Mouse (Mus musculus) intestine, postnatal 0 days (tissue): ENCODE measurements around the gene Msi2. TPM values are rescaled to one million over a fixed set of nuclear protein-coding genes. Genes with fewer than 3 reads are reported as not detected.

Experiments used
- ATAC-seq: fragments of 200-750 bp; cut with Nextera tagmentation; 2 replicates; pipeline ENCODE4 v1.8.0; 2017; ENCODE audit warnings: mild to moderate bottlenecking, moderate TSS enrichment, moderate library complexity
- H3K27ac ChIP-seq: fragments of 300-500 bp; sonication (generic); 2 replicates; pipeline ENCODE4 v1.5.1; 2014; ENCODE audit warnings: mild to moderate bottlenecking, low read depth, low read length, moderate library complexity
- H3K27me3 ChIP-seq: fragments of 300-500 bp; sonication (generic); replicated peaks from 2 replicates; pipeline ENCODE4 v1.6.1; 2014; ENCODE audit warnings: low read length, mixed read lengths; ENCODE audit not compliant: control insufficient read depth, insufficient read depth
- H3K36me3 ChIP-seq: fragments of 300-500 bp; sonication (generic); 2 replicates; pipeline ENCODE4 v1.6.1; 2014; ENCODE audit warnings: mild to moderate bottlenecking, moderate library complexity; ENCODE audit not compliant: control insufficient read depth, insufficient read depth
- H3K4me1 ChIP-seq: fragments of 300-500 bp; sonication (generic); replicated peaks from 2 replicates; pipeline ENCODE4 v1.6.1; 2014; ENCODE audit warnings: antibody characterized with exemption, low read length, mixed read lengths; ENCODE audit not compliant: control insufficient read depth, insufficient read depth
- H3K4me2 ChIP-seq: fragments of 300-500 bp; sonication (generic); replicated peaks from 2 replicates; pipeline ENCODE4 v1.6.1; 2014; ENCODE audit warnings: low read depth, mild to moderate bottlenecking, moderate library complexity
- H3K4me3 ChIP-seq: fragments of 300-500 bp; sonication (generic); 2 replicates; pipeline ENCODE4 v1.5.1; 2014; ENCODE audit warnings: low read depth, low read length
- H3K9ac ChIP-seq: fragments of 300-500 bp; sonication (generic); 2 replicates; pipeline ENCODE4 v1.6.1; 2014; ENCODE audit warnings: mild to moderate bottlenecking, low read depth, low read length
- H3K9me3 ChIP-seq: fragments of 300-500 bp; sonication (generic); 2 replicates; pipeline ENCODE4 v1.6.1; 2016; ENCODE audit warnings: mixed run types; ENCODE audit not compliant: control insufficient read depth
- CTCF ChIP-seq: sonication (generic); IDR thresholded peaks from 2 replicates; pipeline ENCODE4 v1.5.1; 2016; ENCODE audit warnings: low read depth, mild to moderate bottlenecking, control low read depth, antibody characterized with exemption, moderate library complexity
- WGBS: fragments of 180-500 bp; shearing (Covaris S2); extraction: QIAGEN DNeasy Blood & Tissue Kit; methylation state at CpG from one replicate; pipeline ENCODE4 v1.1.7; 2014; 5-methylcytosine and 5-hydroxymethylcytosine counted together
- polyA plus RNA-seq: library from polyadenylated mRNA; unstranded; fragments of >200 nt; fragmentation: Nextera tagmentation; extraction: Ambion mirVana; gene quantifications from 2 replicates; pipeline ENCODE4 v1.2.1, GENCODE M21; 2015

Gene Msi2
- polyA plus RNA-seq, 1 experiment from 2014 or later: 7.5 TPM

DNA sequence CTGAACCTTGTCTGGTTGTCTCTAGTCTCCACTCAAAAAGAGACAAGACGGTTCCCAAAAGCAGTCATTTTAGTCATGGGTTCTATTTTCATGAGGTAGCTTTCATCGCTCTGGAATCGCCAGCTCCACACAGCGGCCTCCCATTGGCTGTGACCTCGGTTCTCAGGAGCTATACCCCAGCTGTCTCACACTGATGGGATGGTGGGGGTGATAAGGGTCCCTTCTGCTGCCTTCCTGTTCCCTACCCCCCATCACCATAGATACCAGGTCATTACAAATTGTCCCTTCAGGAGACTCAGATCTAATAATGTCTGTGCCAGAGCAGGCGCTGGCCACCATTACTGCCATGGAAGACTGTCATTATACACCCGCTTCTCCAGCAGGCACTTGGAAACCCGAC, 255.5 kb downstream of the Msi2 start:
- Histone ChIP-seq H3K9me3 (no peaks in the 10 kb centered on the region), H3K9ac (no peak overlapping the region), H3K4me2 (no peak overlapping the region), H3K27ac (no peak overlapping the region), H3K27me3 (no peaks in the 10 kb centered on the region), H3K4me3 (no peak overlapping the region), H3K36me3 (no peaks in the 10 kb centered on the region), H3K4me1 (0 out of 2 replicates have a peak, but pooled peaks cover 4% of the 10 kb centered on the region)
- 95% methylated on average over 8 of the region's 8 CpGs for WGBS
- TF ChIP-seq CTCF: no peak
- ATAC-seq: no peak

DNA sequence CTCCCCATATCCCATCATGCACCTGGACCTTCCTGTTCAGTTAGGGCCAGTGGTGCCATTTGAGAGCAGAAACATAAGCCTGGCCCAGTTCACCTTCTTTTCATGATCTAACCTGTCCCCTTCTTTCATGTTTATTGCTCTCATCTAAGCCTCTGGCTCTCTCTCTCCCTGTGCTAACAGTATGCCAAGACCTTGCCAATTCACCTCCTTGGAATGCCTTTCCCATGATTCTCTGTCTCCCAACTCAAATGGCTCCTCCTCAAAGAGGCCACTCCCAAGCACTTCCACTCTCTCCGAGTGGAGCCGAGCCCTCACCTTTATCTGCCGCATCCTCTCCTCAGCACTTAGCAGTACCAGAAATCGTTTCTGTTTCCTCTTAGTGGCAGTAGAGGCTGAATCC, 256.7 kb downstream of the Msi2 start:
- WGBS: 54% methylated on average over 4 of the region's 4 CpGs
- Histone ChIP-seq H3K27me3 (no peaks in the 10 kb centered on the region), H3K9me3 (no peaks in the 10 kb centered on the region), H3K4me3 (no peak overlapping the region), H3K9ac (no peak overlapping the region), H3K36me3 (no peaks in the 10 kb centered on the region), H3K4me2 (no peak overlapping the region), H3K4me1 (0 out of 2 replicates have a peak, but pooled peaks cover 4% of the 10 kb centered on the region), H3K27ac (no peak overlapping the region)
- TF ChIP-seq CTCF: no peak
- 0 out of 2 replicates have a peak, but pooled peaks have one; percentile 6 for ATAC-seq

DNA sequence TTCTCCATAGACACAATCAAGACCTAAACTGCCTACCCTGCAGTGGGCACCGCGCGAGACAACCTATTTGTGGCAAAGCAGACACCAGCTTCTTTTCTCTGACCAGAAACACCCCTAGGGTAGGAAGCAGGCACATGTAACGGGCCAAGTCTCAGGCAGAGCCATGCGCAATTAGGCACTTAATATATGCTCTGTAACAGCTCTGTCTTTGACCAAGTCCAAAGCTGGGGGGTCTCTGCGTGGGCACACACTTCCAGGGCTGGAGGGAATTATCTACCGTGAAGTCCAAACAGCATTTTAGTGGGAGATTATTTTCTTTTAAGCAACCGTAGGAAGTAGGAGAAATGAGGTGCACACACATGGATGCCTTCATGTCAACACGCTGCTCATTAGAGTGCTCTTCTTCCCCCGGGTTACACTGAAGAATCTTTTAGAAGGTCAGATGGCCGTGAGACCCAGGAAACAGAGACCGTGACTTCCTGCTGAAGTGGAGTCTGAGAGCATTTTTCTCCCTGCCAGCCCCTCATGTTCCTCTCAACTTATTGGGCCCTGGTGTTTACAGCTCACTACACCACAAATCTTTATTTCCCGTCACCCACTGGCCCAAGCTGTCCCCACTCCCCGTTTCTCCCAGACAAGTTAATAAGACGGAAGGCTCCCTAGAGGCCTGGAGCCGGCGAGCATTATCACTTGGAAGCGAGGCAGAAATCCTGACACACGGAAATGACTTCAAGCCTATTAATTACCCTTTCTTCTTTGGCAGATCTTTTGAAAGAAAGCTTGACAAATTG, 258.2 kb downstream of the Msi2 start:
- no peak for TF ChIP-seq CTCF
- Histone ChIP-seq H3K4me2 (no peak overlapping the region), H3K27me3 (no peaks in the 10 kb centered on the region), H3K9ac (no peak overlapping the region), H3K27ac (no peak overlapping the region), H3K36me3 (no peaks in the 10 kb centered on the region), H3K4me1 (0 out of 2 replicates have a peak, but pooled peaks cover 4% of the 10 kb centered on the region), H3K4me3 (no peak overlapping the region), H3K9me3 (no peaks in the 10 kb centered on the region)
- WGBS: 73% methylated on average over 19 of the region's 19 CpGs
- ATAC-seq: no peak

DNA sequence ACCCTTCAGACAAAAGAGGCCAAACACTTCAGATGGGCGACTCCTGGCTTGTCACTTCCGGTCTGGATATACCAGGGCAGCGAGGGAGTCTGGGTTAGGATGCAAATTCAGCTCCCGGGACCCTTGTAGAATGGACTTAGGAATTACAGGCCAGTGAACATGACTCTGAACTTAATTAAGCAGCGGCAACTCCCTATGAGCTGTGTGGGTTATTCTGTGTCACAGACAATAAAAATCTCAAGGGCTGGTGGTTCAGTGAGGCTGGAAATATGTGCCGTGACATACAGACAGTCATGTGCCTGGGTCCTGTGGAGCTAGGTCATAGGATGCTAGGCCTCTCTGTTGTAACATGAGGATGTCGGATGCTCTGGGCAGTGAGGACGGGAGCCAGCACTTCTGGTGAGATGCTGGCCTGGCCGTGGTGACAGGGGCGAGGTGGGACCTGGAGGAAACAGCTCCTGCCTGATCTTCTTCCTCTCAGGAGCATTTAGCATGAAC, 261.0 kb downstream of the Msi2 start:
- WGBS: 89% methylated on average over 10 of the region's 10 CpGs
- no peak for ATAC-seq
- Histone ChIP-seq H3K9me3 (no peaks in the 10 kb centered on the region), H3K4me3 (no peak overlapping the region), H3K27me3 (no peaks in the 10 kb centered on the region), H3K4me2 (no peak overlapping the region), H3K36me3 (no peaks in the 10 kb centered on the region), H3K4me1 (no peaks in the 10 kb centered on the region), H3K27ac (no peak overlapping the region), H3K9ac (no peak overlapping the region)
- TF ChIP-seq CTCF: no peak

DNA sequence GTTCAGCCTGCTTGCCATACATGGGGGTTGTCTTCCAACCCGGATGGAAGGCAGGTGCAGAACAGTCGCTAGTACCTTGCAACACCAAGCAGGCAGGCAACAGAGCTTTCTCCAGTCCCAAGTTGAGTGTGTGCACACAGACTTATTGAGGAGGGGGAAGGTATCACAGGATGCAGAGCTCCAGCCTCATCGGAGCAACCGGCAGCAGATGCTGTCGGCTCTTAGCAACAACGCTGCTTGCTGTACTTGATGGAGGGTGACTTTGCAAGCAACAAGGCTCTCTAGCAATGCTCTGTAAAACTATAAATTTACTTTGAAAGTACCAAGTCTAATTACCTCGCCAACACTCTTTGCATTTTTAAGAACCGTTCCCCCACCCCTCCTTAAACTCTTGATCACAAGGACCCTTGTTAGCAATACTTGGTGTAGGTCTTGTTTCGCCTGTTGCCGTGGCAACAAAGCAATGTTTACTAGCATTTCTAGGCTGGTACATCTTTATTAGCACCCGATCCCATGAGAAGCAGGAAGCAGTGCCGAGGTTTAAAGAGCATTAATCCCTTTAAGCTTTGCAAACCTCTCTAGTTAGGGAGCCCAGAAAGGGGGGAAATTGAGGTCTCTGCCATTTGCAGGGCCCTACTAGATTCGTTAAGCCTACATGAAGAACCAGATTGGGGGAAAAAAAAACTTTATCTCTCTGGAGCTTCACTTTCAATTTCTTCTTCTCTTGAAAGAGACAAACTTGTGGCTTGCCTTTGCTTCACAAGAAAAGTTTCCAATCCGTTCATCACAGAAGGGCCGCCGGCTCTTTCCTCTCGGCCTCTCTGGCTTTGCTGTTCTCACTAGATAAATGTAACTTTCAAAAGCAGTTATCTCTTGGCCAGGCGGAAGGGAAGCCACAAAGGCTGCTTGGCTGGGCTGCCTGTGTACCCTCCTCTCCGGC, 263.2 kb downstream of the Msi2 start:
- no peaks in the 10 kb centered on the region for H3K9me3 ChIP-seq
- no peak for TF ChIP-seq CTCF
- ATAC-seq: no peak

DNA sequence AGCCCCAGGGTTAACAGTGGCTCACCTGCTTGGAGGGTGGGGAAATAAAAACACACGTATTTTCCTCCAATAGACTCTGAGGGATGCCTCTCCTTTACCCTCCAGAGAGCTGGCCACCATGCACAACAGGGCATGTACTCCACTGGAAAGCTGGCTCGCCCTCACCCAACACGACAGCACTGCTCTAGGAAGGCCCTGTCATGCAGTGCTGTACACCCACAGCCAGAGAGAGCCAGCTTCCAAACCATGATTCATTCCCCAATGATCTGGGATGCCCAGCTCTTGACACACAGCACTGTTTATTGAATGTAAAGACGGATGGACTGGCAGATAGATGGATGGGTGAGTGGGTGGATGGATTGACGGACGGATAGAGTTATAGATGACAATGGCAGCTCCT, 269.1 kb downstream of the Msi2 start:
- Histone ChIP-seq H3K9ac (no peak overlapping the region), H3K4me2 (no peak overlapping the region), H3K4me3 (no peak overlapping the region), H3K27ac (no peak overlapping the region), H3K36me3 (no peaks in the 10 kb centered on the region; the same call in 1 of the 2 replicates), H3K4me1 (no peaks in the 10 kb centered on the region), H3K27me3 (no peaks in the 10 kb centered on the region), H3K9me3 (no peaks in the 10 kb centered on the region)
- WGBS: 83% methylated on average over 6 of the region's 6 CpGs
- no peak for ATAC-seq
- TF ChIP-seq CTCF: no peak

More for the DNA sequence above, 263.2 kb downstream of the Msi2 start:
- no peaks in the 10 kb centered on the region for H3K4me1 ChIP-seq
- no peak overlapping the region for H3K4me2 ChIP-seq
- no peak overlapping the region for H3K27ac ChIP-seq
- no peak overlapping the region for H3K4me3 ChIP-seq
- 53% methylated on average over 19 of the region's 19 CpGs for WGBS
- no peaks in the 10 kb centered on the region for H3K36me3 ChIP-seq
- no peak overlapping the region for H3K9ac ChIP-seq
- no peaks in the 10 kb centered on the region for H3K27me3 ChIP-seq
